Mouse (Mus musculus) kidney, embryonic 15.5 days (tissue): ENCODE results near the gene Ankrd9. TPM values are rescaled to one million over a fixed set of nuclear protein-coding genes. Genes with fewer than 3 reads are reported as not detected.

Experiments used
- ATAC-seq: fragments of 200-750 bp; cut with Nextera tagmentation; replicated peaks from 2 replicates; pipeline ENCODE4 v1.8.0; 2017; ENCODE audit warnings: moderate TSS enrichment; ENCODE audit not compliant: low FRiP score
- H3K27ac ChIP-seq: fragments of 300-500 bp; sonication (generic); 2 replicates; pipeline ENCODE4 v1.5.1; 2015; ENCODE audit warnings: mild to moderate bottlenecking, inconsistent platforms
- H3K27me3 ChIP-seq: fragments of 300-500 bp; sonication (generic); 2 replicates; pipeline ENCODE4 v1.6.1; 2015; ENCODE audit warnings: inconsistent platforms
- H3K36me3 ChIP-seq: fragments of 300-500 bp; sonication (generic); 2 replicates; pipeline ENCODE4 v1.6.1; 2015; ENCODE audit warnings: inconsistent platforms
- H3K4me1 ChIP-seq: fragments of 300-500 bp; sonication (generic); 2 replicates; pipeline ENCODE4 v1.6.1; 2015; ENCODE audit warnings: inconsistent platforms
- H3K4me2 ChIP-seq: fragments of 300-500 bp; sonication (generic); 2 replicates; pipeline ENCODE4 v1.6.1; 2015; ENCODE audit warnings: moderate library complexity, mild to moderate bottlenecking, inconsistent platforms
- H3K4me3 ChIP-seq: fragments of 300-500 bp; sonication (generic); replicated peaks from 2 replicates; pipeline ENCODE4 v1.5.1; 2015; ENCODE audit warnings: mild to moderate bottlenecking, inconsistent platforms
- H3K9ac ChIP-seq: fragments of 300-500 bp; sonication (generic); 2 replicates; pipeline ENCODE4 v1.6.1; 2015; ENCODE audit warnings: mild to moderate bottlenecking, inconsistent platforms
- H3K9me3 ChIP-seq: fragments of 300-500 bp; sonication (generic); replicated peaks from 2 replicates; pipeline ENCODE4 v1.6.1; 2016; ENCODE audit warnings: inconsistent platforms
- WGBS: fragments of 180-500 bp; shearing (Covaris S2); methylation state at CpG from one replicate; pipeline ENCODE4 v1.1.7; 2015; ENCODE audit warnings: mixed read lengths; 5-methylcytosine and 5-hydroxymethylcytosine counted together
- polyA plus RNA-seq: library from polyadenylated mRNA; unstranded; fragments of >200 nt; fragmentation: Nextera tagmentation; extraction: Ambion mirVana; gene quantifications from 2 replicates; pipeline ENCODE4 v1.2.1, GENCODE M21; 2015

Gene Ankrd9
- polyA plus RNA-seq, 1 experiment from 2014 or later, result 14.0 TPM

GRCm38 (mm10) chr12:110985141-110985540, 6.3 kb upstream of the Ankrd9 start:
- H3K27me3 ChIP-seq, result 0 out of 2 replicates have a peak, but pooled peaks cover 2% of the 10 kb centered on the region
- no peaks in the 10 kb centered on the region for H3K9me3 ChIP-seq
- 79% methylated on average over 9 of the region's 9 CpGs for WGBS
- H3K4me2 ChIP-seq, result no peak overlapping the region
- H3K9ac ChIP-seq, result no peak overlapping the region
- ATAC-seq, result no peak
- H3K4me1 ChIP-seq, result peaks cover 12% of the 10 kb centered on the region
- no peak overlapping the region for H3K27ac ChIP-seq
- H3K4me3 ChIP-seq, result no peak overlapping the region
- H3K36me3 ChIP-seq, result no peaks in the 10 kb centered on the region

GRCm38 (mm10) chr12:110984598-110984997, 5.8 kb upstream of the Ankrd9 start:
- no peaks in the 10 kb centered on the region for H3K9me3 ChIP-seq
- H3K27ac ChIP-seq, result 0 out of 2 replicates have a peak overlapping the region, but pooled peaks have one; percentile 28
- H3K9ac ChIP-seq, result no peak overlapping the region
- H3K4me1 ChIP-seq, result peaks cover 16% of the 10 kb centered on the region
- WGBS, result 39% methylated on average over 4 of the region's 4 CpGs
- peak; percentile 73; the same call in 1 of the 2 replicates for ATAC-seq
- H3K4me3 ChIP-seq, result no peak overlapping the region
- no peak overlapping the region for H3K4me2 ChIP-seq
- H3K36me3 ChIP-seq, result no peaks in the 10 kb centered on the region
- 0 out of 2 replicates have a peak, but pooled peaks cover 4% of the 10 kb centered on the region for H3K27me3 ChIP-seq

- no peak for ATAC-seq
- Histone ChIP-seq H3K9ac (no peak overlapping the region), H3K27me3 (0 out of 2 replicates have a peak, but pooled peaks cover 4% of the 10 kb centered on the region), H3K9me3 (no peaks in the 10 kb centered on the region), H3K36me3 (no peaks in the 10 kb centered on the region), H3K4me1 (peaks cover 22% of the 10 kb centered on the region), H3K27ac (no peak overlapping the region), H3K4me2 (no peak overlapping the region), H3K4me3 (no peak overlapping the region)
- 76% methylated on average over 8 of the region's 8 CpGs for WGBS
Observed at GRCm38 (mm10) chr12:110983714-110984113, 4.9 kb upstream of the Ankrd9 start.

- Histone ChIP-seq H3K36me3 (no peaks in the 10 kb centered on the region), H3K27me3 (0 out of 2 replicates have a peak, but pooled peaks cover 4% of the 10 kb centered on the region), H3K9me3 (no peaks in the 10 kb centered on the region), H3K4me1 (peaks cover 28% of the 10 kb centered on the region), H3K27ac (no peak overlapping the region), H3K9ac (no peak overlapping the region), H3K4me2 (no peak overlapping the region), H3K4me3 (no peak overlapping the region)
- ATAC-seq, result no peak
- WGBS, result 60% methylated on average over 8 of the region's 8 CpGs
Observed at GRCm38 (mm10) chr12:110983083-110983482, 4.2 kb upstream of the Ankrd9 start.

GRCm38 (mm10) chr12:110981736-110982135, 2.9 kb upstream of the Ankrd9 start:
- no peak overlapping the region for H3K4me3 ChIP-seq
- ATAC-seq, result no peak
- WGBS, result 59% methylated on average over 3 of the region's 3 CpGs

GRCm38 (mm10) chr12:110979808-110980207, 968 bp upstream of the Ankrd9 start:
- Histone ChIP-seq H3K9me3 (no peaks in the 10 kb centered on the region), H3K27me3 (0 out of 2 replicates have a peak, but pooled peaks cover 4% of the 10 kb centered on the region), H3K36me3 (peaks cover 24% of the 10 kb centered on the region), H3K9ac (no peak overlapping the region), H3K27ac (peak overlapping the region; percentile 79; the same call in 1 of the 2 replicates), H3K4me2 (peak overlapping the region; percentile 88; the same call in 1 of the 2 replicates), H3K4me3 (peak overlapping the region; percentile 91), H3K4me1 (peaks cover 31% of the 10 kb centered on the region)
- WGBS, result 75% methylated on average over 3 of the region's 3 CpGs
- no peak for ATAC-seq

More at GRCm38 (mm10) chr12:110981736-110982135, 2.9 kb upstream of the Ankrd9 start:
- no peaks in the 10 kb centered on the region for H3K9me3 ChIP-seq
- H3K27ac ChIP-seq, result no peak overlapping the region
- H3K9ac ChIP-seq, result no peak overlapping the region
- no peak overlapping the region for H3K4me2 ChIP-seq
- peaks cover 5% of the 10 kb centered on the region for H3K36me3 ChIP-seq
- peaks cover 32% of the 10 kb centered on the region for H3K4me1 ChIP-seq
- H3K27me3 ChIP-seq, result 0 out of 2 replicates have a peak, but pooled peaks cover 4% of the 10 kb centered on the region

- no peak; the same call in 1 of the 2 replicates for ATAC-seq
- Histone ChIP-seq H3K27me3 (0 out of 2 replicates have a peak, but pooled peaks cover 4% of the 10 kb centered on the region), H3K27ac (peak overlapping the region; percentile 79), H3K9ac (peak overlapping the region; percentile 91), H3K36me3 (peaks cover 41% of the 10 kb centered on the region), H3K9me3 (no peaks in the 10 kb centered on the region), H3K4me2 (peak overlapping the region; percentile 88), H3K4me3 (peak overlapping the region; percentile 91), H3K4me1 (peaks cover 20% of the 10 kb centered on the region)
- WGBS, result 44% methylated on average over 14 of the region's 14 CpGs
Observed at GRCm38 (mm10) chr12:110977896-110978606, 789 bp downstream of the Ankrd9 start.

GRCm38 (mm10) chr12:110977345-110977733, 1.5 kb downstream of the Ankrd9 start:
- Histone ChIP-seq H3K27me3 (0 out of 2 replicates have a peak, but pooled peaks cover 4% of the 10 kb centered on the region), H3K9ac (no peak overlapping the region), H3K4me1 (peaks cover 20% of the 10 kb centered on the region), H3K4me2 (peak overlapping the region; percentile 88; the same call in 1 of the 2 replicates), H3K36me3 (peaks cover 46% of the 10 kb centered on the region), H3K27ac (no peak overlapping the region), H3K4me3 (peak overlapping the region; percentile 91; the same call in 1 of the 2 replicates), H3K9me3 (no peaks in the 10 kb centered on the region)
- WGBS, result 98% methylated on average over 18 of the region's 18 CpGs
- ATAC-seq, result no peak

- no peaks in the 10 kb centered on the region for H3K9me3 ChIP-seq
- H3K4me2 ChIP-seq, result no peak overlapping the region
- H3K36me3 ChIP-seq, result peaks cover 50% of the 10 kb centered on the region
- H3K27ac ChIP-seq, result no peak overlapping the region
- peaks cover 20% of the 10 kb centered on the region for H3K4me1 ChIP-seq
- WGBS, result 94% methylated on average over 60 of the region's 60 CpGs
- no peak for ATAC-seq
- H3K9ac ChIP-seq, result no peak overlapping the region
- no peak overlapping the region for H3K4me3 ChIP-seq
- 0 out of 2 replicates have a peak, but pooled peaks cover 4% of the 10 kb centered on the region for H3K27me3 ChIP-seq
Observed at GRCm38 (mm10) chr12:110976589-110977344, 2.1 kb downstream of the Ankrd9 start.

- Histone ChIP-seq H3K4me2 (no peak overlapping the region), H3K27ac (no peak overlapping the region), H3K36me3 (peaks cover 52% of the 10 kb centered on the region), H3K27me3 (0 out of 2 replicates have a peak, but pooled peaks cover 4% of the 10 kb centered on the region), H3K4me1 (peaks cover 20% of the 10 kb centered on the region), H3K9me3 (no peaks in the 10 kb centered on the region), H3K9ac (no peak overlapping the region), H3K4me3 (no peak overlapping the region)
- ATAC-seq, result no peak
- WGBS, result 91% methylated on average over 4 of the region's 4 CpGs
Observed at GRCm38 (mm10) chr12:110975838-110976468, 2.9 kb downstream of the Ankrd9 start.

GRCm38 (mm10) chr12:110975385-110975784, 3.5 kb downstream of the Ankrd9 start:
- H3K9me3 ChIP-seq, result no peaks in the 10 kb centered on the region
- H3K27ac ChIP-seq, result no peak overlapping the region
- 80% methylated on average over 5 of the region's 5 CpGs for whole genome bisulfite sequencing
- H3K4me3 ChIP-seq, result no peak overlapping the region
- no peak overlapping the region for H3K4me2 ChIP-seq
- H3K4me1 ChIP-seq, result peaks cover 20% of the 10 kb centered on the region
- H3K36me3 ChIP-seq, result peaks cover 58% of the 10 kb centered on the region
- H3K9ac ChIP-seq, result no peak overlapping the region
- 0 out of 2 replicates have a peak, but pooled peaks cover 4% of the 10 kb centered on the region for H3K27me3 ChIP-seq
- no peak for ATAC-seq
